Mouse (Mus musculus): ENCODE data around the gene Dnah8. TPM values are rescaled to one million over a fixed set of nuclear protein-coding genes. Genes with fewer than 3 reads are reported as not detected.

Dnah8 gene
- polyA plus RNA-seq, 1 experiment from 2014 or later: 1.4 TPM

GRCm38 (mm10) chr17:30594407-30594806 is 29.7 kb upstream of the Dnah8 start:
- H3K4me2 ChIP-seq (replicated peaks): no peak overlapping the region
- no peaks in the 10 kb centered on the region; the same call in 1 of the 2 replicates for H3K4me1 ChIP-seq
- 21% methylated on average over 5 of the region's 5 CpGs for WGBS
- no peak for ATAC-seq (ENCODE audit: insufficient number of reproducible peaks, insufficient read depth, low FRiP score, low TSS enrichment)
- H3K27ac ChIP-seq: 0 out of 2 replicates have a peak overlapping the region, but pooled peaks have one; percentile 12
- H3K27me3 ChIP-seq: no peaks in the 10 kb centered on the region
- peaks cover 38% of the 10 kb centered on the region for H3K36me3 ChIP-seq
- no peaks in the 10 kb centered on the region for H3K9me3 ChIP-seq
- no peak overlapping the region for H3K9ac ChIP-seq
- H3K4me3 ChIP-seq: no peak overlapping the region

- Histone ChIP-seq H3K4me2 (replicated peaks) (no peak overlapping the region), H3K4me1 (no peaks in the 10 kb centered on the region; the same call in 1 of the 2 replicates), H3K9ac (no peak overlapping the region), H3K9me3 (no peaks in the 10 kb centered on the region), H3K36me3 (peaks cover 42% of the 10 kb centered on the region), H3K27ac (0 out of 2 replicates have a peak overlapping the region, but pooled peaks have one; percentile 12), H3K27me3 (no peaks in the 10 kb centered on the region), H3K4me3 (no peak overlapping the region)
- no peak for ATAC-seq (ENCODE audit: insufficient number of reproducible peaks, insufficient read depth, low FRiP score, low TSS enrichment)
- 29% methylated on average over 6 of the region's 6 CpGs for WGBS
Measured at GRCm38 (mm10) chr17:30594846-30595245, 29.3 kb upstream of the Dnah8 start.

- H3K4me2 ChIP-seq (replicated peaks): no peak overlapping the region
- H3K4me3 ChIP-seq: no peak overlapping the region
- 93% methylated on average over 9 of the region's 9 CpGs for WGBS
- peaks cover 66% of the 10 kb centered on the region for H3K36me3 ChIP-seq
- no peak overlapping the region for H3K9ac ChIP-seq
- H3K27me3 ChIP-seq: no peaks in the 10 kb centered on the region
- H3K4me1 ChIP-seq: no peaks in the 10 kb centered on the region; the same call in 1 of the 2 replicates
- no peaks in the 10 kb centered on the region for H3K9me3 ChIP-seq
- no peak overlapping the region for H3K27ac ChIP-seq
- no peak for ATAC-seq (ENCODE audit: insufficient number of reproducible peaks, insufficient read depth, low FRiP score, low TSS enrichment)
Measured at GRCm38 (mm10) chr17:30597786-30598185, 26.4 kb upstream of the Dnah8 start.

- Histone ChIP-seq H3K9me3 (no peaks in the 10 kb centered on the region), H3K4me1 (no peaks in the 10 kb centered on the region; the same call in 1 of the 2 replicates), H3K27me3 (no peaks in the 10 kb centered on the region), H3K36me3 (peaks cover 66% of the 10 kb centered on the region), H3K9ac (no peak overlapping the region), H3K27ac (no peak overlapping the region), H3K4me2 (replicated peaks) (no peak overlapping the region), H3K4me3 (no peak overlapping the region)
- 86% methylated on average over 5 of the region's 5 CpGs for WGBS
- ATAC-seq (ENCODE audit: insufficient number of reproducible peaks, insufficient read depth, low FRiP score, low TSS enrichment): no peak
Measured at GRCm38 (mm10) chr17:30598300-30598699, 25.9 kb upstream of the Dnah8 start.

- Histone ChIP-seq H3K27me3 (no peaks in the 10 kb centered on the region), H3K4me2 (replicated peaks) (no peak overlapping the region), H3K9me3 (no peaks in the 10 kb centered on the region), H3K9ac (no peak overlapping the region), H3K4me1 (0 out of 2 replicates have a peak, but pooled peaks cover under 1% of the 10 kb centered on the region), H3K36me3 (peaks cover 54% of the 10 kb centered on the region), H3K27ac (no peak overlapping the region), H3K4me3 (no peak overlapping the region)
- 92% methylated on average over 14 of the region's 14 CpGs for WGBS
- no peak for ATAC-seq (ENCODE audit: insufficient number of reproducible peaks, insufficient read depth, low FRiP score, low TSS enrichment)
Measured at GRCm38 (mm10) chr17:30602175-30602574, 22.0 kb upstream of the Dnah8 start.

GRCm38 (mm10) chr17:30604296-30604695 is 19.9 kb upstream of the Dnah8 start:
- H3K27me3 ChIP-seq: no peaks in the 10 kb centered on the region
- no peak overlapping the region for H3K27ac ChIP-seq
- peaks cover 36% of the 10 kb centered on the region for H3K36me3 ChIP-seq
- no peak overlapping the region for H3K4me2 ChIP-seq (replicated peaks)
- H3K9ac ChIP-seq: no peak overlapping the region
- H3K4me3 ChIP-seq: no peak overlapping the region
- 92% methylated on average over 6 of the region's 6 CpGs for WGBS
- H3K9me3 ChIP-seq: no peaks in the 10 kb centered on the region
- no peak for ATAC-seq (ENCODE audit: insufficient number of reproducible peaks, insufficient read depth, low FRiP score, low TSS enrichment)
- H3K4me1 ChIP-seq: peaks cover 12% of the 10 kb centered on the region; the same call in 1 of the 2 replicates

- H3K4me1 ChIP-seq: peaks cover 16% of the 10 kb centered on the region; the same call in 1 of the 2 replicates
- H3K36me3 ChIP-seq: peaks cover 32% of the 10 kb centered on the region
- ATAC-seq (ENCODE audit: insufficient number of reproducible peaks, insufficient read depth, low FRiP score, low TSS enrichment): no peak
- 84% methylated on average over 5 of the region's 5 CpGs for WGBS
- no peak overlapping the region for H3K27ac ChIP-seq
- no peak overlapping the region for H3K4me2 ChIP-seq (replicated peaks)
- no peak overlapping the region for H3K4me3 ChIP-seq
- H3K27me3 ChIP-seq: no peaks in the 10 kb centered on the region
- no peaks in the 10 kb centered on the region for H3K9me3 ChIP-seq
- no peak overlapping the region for H3K9ac ChIP-seq
Measured at GRCm38 (mm10) chr17:30605001-30605400, 19.2 kb upstream of the Dnah8 start.

- Histone ChIP-seq H3K4me1 (peaks cover 22% of the 10 kb centered on the region), H3K9me3 (no peaks in the 10 kb centered on the region), H3K9ac (no peak overlapping the region), H3K27ac (no peak overlapping the region), H3K4me3 (no peak overlapping the region), H3K27me3 (no peaks in the 10 kb centered on the region), H3K36me3 (peaks cover 21% of the 10 kb centered on the region), H3K4me2 (replicated peaks) (no peak overlapping the region)
- 85% methylated on average over 11 of the region's 11 CpGs for WGBS
- no peak for ATAC-seq (ENCODE audit: insufficient number of reproducible peaks, insufficient read depth, low FRiP score, low TSS enrichment)
Measured at GRCm38 (mm10) chr17:30606206-30606605, 17.9 kb upstream of the Dnah8 start.

- H3K9ac ChIP-seq: no peak overlapping the region
- H3K27me3 ChIP-seq: no peaks in the 10 kb centered on the region
- peaks cover 26% of the 10 kb centered on the region for H3K4me1 ChIP-seq
- no peak overlapping the region for H3K27ac ChIP-seq
- no peak overlapping the region for H3K4me3 ChIP-seq
- no peaks in the 10 kb centered on the region for H3K9me3 ChIP-seq
- ATAC-seq (ENCODE audit: insufficient number of reproducible peaks, insufficient read depth, low FRiP score, low TSS enrichment): no peak
- peaks cover 18% of the 10 kb centered on the region for H3K36me3 ChIP-seq
- H3K4me2 ChIP-seq (replicated peaks): no peak overlapping the region
- WGBS: 90% methylated on average over 8 of the region's 8 CpGs
Measured at GRCm38 (mm10) chr17:30606634-30607081, 17.5 kb upstream of the Dnah8 start.

- ATAC-seq (ENCODE audit: insufficient number of reproducible peaks, insufficient read depth, low FRiP score, low TSS enrichment): no peak
- no peaks in the 10 kb centered on the region for H3K27me3 ChIP-seq
- H3K9me3 ChIP-seq: no peaks in the 10 kb centered on the region
- no peak overlapping the region for H3K9ac ChIP-seq
- H3K4me3 ChIP-seq: no peak overlapping the region
- peaks cover 11% of the 10 kb centered on the region for H3K36me3 ChIP-seq
- 84% methylated on average over 7 of the region's 7 CpGs for WGBS
- 0 out of 2 replicates have a peak overlapping the region, but pooled peaks have one; percentile 23 for H3K27ac ChIP-seq
- peaks cover 26% of the 10 kb centered on the region for H3K4me1 ChIP-seq
- H3K4me2 ChIP-seq (replicated peaks): no peak overlapping the region
Measured at GRCm38 (mm10) chr17:30607330-30607729, 16.8 kb upstream of the Dnah8 start.

GRCm38 (mm10) chr17:30607909-30608495 is 16.2 kb upstream of the Dnah8 start:
- Histone ChIP-seq H3K4me1 (peaks cover 26% of the 10 kb centered on the region), H3K36me3 (peaks cover 4% of the 10 kb centered on the region), H3K27ac (0 out of 2 replicates have a peak overlapping the region, but pooled peaks have one; percentile 23), H3K4me2 (replicated peaks) (no peak overlapping the region), H3K9ac (no peak overlapping the region), H3K27me3 (no peaks in the 10 kb centered on the region), H3K9me3 (no peaks in the 10 kb centered on the region), H3K4me3 (no peak overlapping the region)
- no peak for ATAC-seq (ENCODE audit: insufficient number of reproducible peaks, insufficient read depth, low FRiP score, low TSS enrichment)
- WGBS: 50% methylated on average over 8 of the region's 8 CpGs

- H3K4me1 ChIP-seq: peaks cover 26% of the 10 kb centered on the region
- H3K27me3 ChIP-seq: no peaks in the 10 kb centered on the region
- ATAC-seq (ENCODE audit: insufficient number of reproducible peaks, insufficient read depth, low FRiP score, low TSS enrichment): no peak
- no peak overlapping the region for H3K4me2 ChIP-seq (replicated peaks)
- no peak overlapping the region for H3K4me3 ChIP-seq
- 92% methylated on average over 16 of the region's 16 CpGs for WGBS
- H3K27ac ChIP-seq: no peak overlapping the region
- H3K9me3 ChIP-seq: no peaks in the 10 kb centered on the region
- H3K36me3 ChIP-seq: no peaks in the 10 kb centered on the region
- H3K9ac ChIP-seq: no peak overlapping the region
Measured at GRCm38 (mm10) chr17:30609305-30609979, 14.7 kb upstream of the Dnah8 start.
